Mouse (Mus musculus) macrophage (primary cell): ENCODE results near the gene Ctu1. TPM values are rescaled to one million over a fixed set of nuclear protein-coding genes. Genes with fewer than 3 reads are reported as not detected.
A peak's percentile ranks its signal among the peaks of the same experiment; 100 is the strongest.

Experiments used
- H3K27ac ChIP-seq: fragments of 350-480 bp; formaldehyde crosslinking; 2 replicates; pipeline ENCODE4 v1.9.0; 2021
- H3K36me3 ChIP-seq: fragments of 350-480 bp; formaldehyde crosslinking; 2 replicates; pipeline ENCODE4 v1.9.0; 2021; ENCODE audit errors: inconsistent target
- H3K4me3 ChIP-seq: fragments of 350-480 bp; formaldehyde crosslinking; 2 replicates; pipeline ENCODE4 v1.9.0; 2021; ENCODE audit errors: inconsistent target
- H3K79me2 ChIP-seq: fragments of 350-480 bp; formaldehyde crosslinking; 2 replicates; pipeline ENCODE4 v1.9.0; 2021; ENCODE audit errors: inconsistent target
- WGBS: methylation state at CpG from one replicate; pipeline ENCODE4 v1.1.7; 2026; ENCODE audit warnings: inconsistent platforms; ENCODE audit not compliant: missing documents; 5-methylcytosine and 5-hydroxymethylcytosine counted together
- polyA plus RNA-seq: library from polyadenylated mRNA; stranded (reverse); fragments of 250-400 nt; gene quantifications from 3 replicates; pipeline ENCODE4 v1.2.4, GENCODE M21; 2018; ENCODE audit warnings: inconsistent platforms
- total RNA-seq, 78 experiments: library from RNA; depleted of rRNA; stranded (reverse); fragments of 250-400 nt; gene quantifications; 1 replicate in 9 of 78; 2 replicates in 24 of 78; 3 replicates in 43 of 78; 4 replicates in 2 of 78; pipeline ENCODE4 v1.2.4; 2018; ENCODE audit warnings: inconsistent platforms in 56 of 78

The Ctu1 gene
- total RNA-seq (2018; cell fraction: chromatin; rRNA removed) = 10 to 100 TPM in 5 of 26 experiments, 1 to 10 TPM in 18, under 1 TPM in 3; 0.69 to 15.7 (median 6.6) TPM
- total RNA-seq (2018; cell fraction: cytosol; rRNA removed) = 10 to 100 TPM in 6 of 26 experiments, 1 to 10 TPM in 20; 3.2 to 16.3 (median 8.9) TPM
- 10 to 100 TPM in 11 of 26 experiments, 1 to 10 TPM in 15; 1.5 to 20.2 (median 9.3) TPM for total RNA-seq (2018; cell fraction: nucleus; rRNA removed)
- 2.6 to 6.7 TPM (median 4.7 TPM) in 3 replicates for polyA plus RNA-seq

DNA sequence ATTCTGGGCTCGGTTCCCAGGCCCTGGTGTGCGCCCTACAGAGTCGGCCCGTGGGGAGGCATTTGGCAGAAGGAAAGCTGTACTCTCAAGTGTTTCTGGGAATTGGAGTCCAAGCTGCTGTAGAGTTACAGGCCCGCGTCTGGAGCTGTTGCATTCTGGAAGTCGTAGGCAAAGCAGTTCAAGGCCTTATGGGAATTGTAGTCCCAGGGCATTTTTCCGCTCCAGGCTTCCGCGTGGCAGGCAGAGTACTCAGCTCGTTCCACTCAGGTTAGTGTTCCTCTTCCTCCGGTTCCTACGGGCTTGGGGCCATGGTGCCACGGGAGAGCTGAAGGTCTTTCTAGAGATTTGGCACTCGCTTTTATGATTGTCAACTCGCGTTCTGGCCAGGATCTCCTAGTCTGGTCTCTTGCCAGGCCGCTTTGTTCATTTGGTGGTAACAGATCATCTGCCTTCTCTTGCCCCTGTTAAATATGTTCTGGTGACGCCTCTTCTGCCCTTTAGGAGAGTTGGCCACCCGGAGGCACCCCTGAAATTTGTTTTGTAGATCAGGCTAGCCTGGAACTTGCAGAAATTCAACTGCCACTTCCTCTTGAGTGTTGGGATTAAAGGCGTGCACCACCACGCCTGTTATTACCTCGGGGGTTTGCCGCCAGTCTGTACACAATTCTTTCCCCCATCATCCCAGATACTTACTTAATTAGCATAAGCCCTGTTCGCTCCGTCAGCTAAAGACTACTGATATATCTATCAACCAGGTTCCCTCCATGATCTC lies at the start of gene Ctu1:
TSS of gene Ctu1 (plus strand) at position 208 of the 772 bp plus-strand sequence.
- Histone ChIP-seq H3K4me3 (peak within 1 kb of the TSS; percentile 86), H3K27ac (peak within 1 kb of the TSS; percentile 72), H3K36me3 (peaks cover 10% of the 10 kb centered on the region; the same call in 1 of the 2 replicates), H3K79me2 (peaks cover 26% of the 10 kb centered on the region; the same call in 1 of the 2 replicates)
- WGBS = under 1% methylated on average over 26 of the region's 26 CpGs

DNA sequence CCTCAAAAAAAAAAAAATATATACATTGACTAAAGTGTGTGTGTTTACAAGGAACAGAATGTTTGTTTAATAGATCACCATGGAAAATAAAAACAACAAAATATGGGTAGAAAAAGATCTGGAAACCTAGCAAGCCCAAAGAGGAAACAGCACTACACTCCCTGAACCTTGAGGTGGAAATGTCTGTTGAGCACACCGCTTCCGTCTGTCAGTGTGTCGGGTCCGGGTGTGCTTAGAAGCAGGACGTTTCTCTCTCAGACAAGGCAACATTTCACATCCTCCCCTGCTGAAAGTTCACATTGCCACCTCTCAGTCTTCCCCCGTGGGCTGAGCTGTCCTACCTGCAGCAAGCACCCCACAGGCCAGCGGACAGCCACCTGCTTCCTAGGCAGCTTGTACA lies 48.9 kb upstream of the Ctu1 start:
- H3K36me3 ChIP-seq = no peaks in the 10 kb centered on the region
- H3K4me3 ChIP-seq = no peak overlapping the region
- H3K27ac ChIP-seq = no peak overlapping the region
- 53% methylated on average over 7 of the region's 7 CpGs for WGBS
- no peaks in the 10 kb centered on the region for H3K79me2 ChIP-seq

DNA sequence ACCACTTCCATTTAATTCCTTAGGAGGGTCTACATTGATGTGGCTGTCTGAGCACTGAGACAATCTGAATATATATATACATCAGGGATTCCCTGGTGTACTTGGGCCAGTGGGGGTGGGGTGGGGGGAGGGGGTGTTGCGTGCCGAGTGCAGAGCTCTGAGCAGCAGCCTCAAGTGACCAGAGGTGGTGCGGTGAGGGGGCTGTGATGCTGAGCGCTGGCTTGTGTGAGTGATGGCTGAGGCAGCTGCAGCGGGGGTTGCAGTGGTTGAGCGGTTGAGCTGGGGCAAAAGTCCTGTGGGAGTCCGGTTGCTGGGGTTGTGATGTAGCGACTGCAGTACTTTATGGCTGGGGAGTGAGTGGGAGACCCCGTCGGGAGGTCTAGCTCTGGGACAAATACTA lies 48.0 kb upstream of the Ctu1 start:
- 63% methylated on average over 10 of the region's 10 CpGs for WGBS
- Histone ChIP-seq H3K36me3 (no peaks in the 10 kb centered on the region), H3K79me2 (no peaks in the 10 kb centered on the region), H3K27ac (no peak overlapping the region), H3K4me3 (no peak overlapping the region)

DNA sequence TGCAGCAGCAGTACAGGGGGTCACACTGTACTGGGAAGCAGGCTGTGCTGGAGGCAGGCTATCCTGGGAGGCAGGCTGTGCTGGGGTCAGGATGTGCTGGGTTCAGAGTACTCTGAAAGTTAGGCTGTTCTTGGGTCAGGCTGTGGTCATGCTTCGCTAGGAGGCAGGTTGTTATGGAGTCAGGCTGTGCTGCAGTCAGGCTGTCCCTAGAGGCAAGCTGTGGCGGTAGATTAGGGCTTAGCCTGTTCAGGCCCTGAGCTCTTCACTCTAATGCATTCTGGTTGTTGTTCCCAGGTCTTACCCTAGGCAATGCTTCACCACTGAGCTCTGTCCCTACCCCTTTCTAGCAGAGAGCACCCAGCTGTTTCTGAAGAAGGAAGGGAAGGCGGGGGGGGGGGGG lies 46.8 kb upstream of the Ctu1 start:
- no peaks in the 10 kb centered on the region for H3K79me2 ChIP-seq
- no peak overlapping the region for H3K27ac ChIP-seq
- H3K4me3 ChIP-seq = no peak overlapping the region
- WGBS = 94% methylated on average over 3 of the region's 3 CpGs
- no peaks in the 10 kb centered on the region for H3K36me3 ChIP-seq

DNA sequence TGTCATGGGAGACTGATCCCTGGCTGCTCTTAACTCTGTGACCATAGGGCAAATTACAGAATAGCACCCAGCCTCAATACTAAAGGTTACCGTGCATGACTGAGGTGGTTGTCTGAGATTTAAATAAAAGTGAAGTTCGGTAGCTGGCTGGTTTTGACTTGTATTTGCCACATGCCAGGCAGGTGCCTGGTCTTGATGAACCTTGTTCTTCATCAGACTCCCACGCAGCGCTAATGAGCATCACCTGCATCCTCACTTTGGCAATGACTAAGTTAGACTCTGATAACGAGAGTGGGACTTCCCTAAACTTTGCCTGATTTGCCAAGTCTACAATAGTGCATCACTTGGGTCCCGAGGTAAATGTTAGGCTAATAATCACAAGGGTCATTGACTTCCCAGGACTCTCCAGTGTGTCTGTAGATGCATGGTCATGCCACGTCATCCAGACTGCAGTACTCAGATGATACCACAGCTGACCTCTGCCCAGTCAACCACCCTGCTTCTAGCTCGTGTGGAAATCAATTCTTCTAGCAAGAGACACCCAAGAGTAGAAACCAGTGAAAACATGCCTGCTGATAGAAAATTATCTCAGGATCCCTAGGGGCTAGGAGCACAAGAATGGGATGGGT lies 45.9 kb upstream of the Ctu1 start:
- no peak overlapping the region for H3K27ac ChIP-seq
- 86% methylated on average over 8 of the region's 8 CpGs for WGBS
- H3K4me3 ChIP-seq = no peak overlapping the region
- no peaks in the 10 kb centered on the region for H3K36me3 ChIP-seq
- H3K79me2 ChIP-seq = no peaks in the 10 kb centered on the region

DNA sequence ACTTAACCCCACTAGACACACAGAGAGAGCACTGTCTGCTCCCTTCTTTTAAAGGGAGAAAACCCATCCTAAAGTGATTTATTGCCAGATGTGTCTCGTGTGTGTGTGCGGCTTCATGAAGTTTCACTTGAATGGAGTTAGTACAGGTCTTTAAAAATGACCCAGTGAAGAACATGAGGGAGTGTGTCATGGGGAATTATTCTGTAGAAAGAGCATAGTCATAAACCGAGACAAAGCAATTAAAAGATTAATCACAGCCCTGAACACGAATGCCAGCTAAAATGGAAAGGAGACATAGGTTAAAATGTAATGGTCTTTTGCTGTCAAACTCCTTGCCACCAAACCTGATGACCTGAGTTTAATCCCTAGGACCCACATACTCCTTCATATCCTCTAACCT lies 37.9 kb upstream of the Ctu1 start:
- H3K4me3 ChIP-seq = no peak overlapping the region
- no peak overlapping the region for H3K27ac ChIP-seq
- H3K36me3 ChIP-seq = no peaks in the 10 kb centered on the region
- 90% methylated on average over 4 of the region's 4 CpGs for WGBS
- no peaks in the 10 kb centered on the region for H3K79me2 ChIP-seq

DNA sequence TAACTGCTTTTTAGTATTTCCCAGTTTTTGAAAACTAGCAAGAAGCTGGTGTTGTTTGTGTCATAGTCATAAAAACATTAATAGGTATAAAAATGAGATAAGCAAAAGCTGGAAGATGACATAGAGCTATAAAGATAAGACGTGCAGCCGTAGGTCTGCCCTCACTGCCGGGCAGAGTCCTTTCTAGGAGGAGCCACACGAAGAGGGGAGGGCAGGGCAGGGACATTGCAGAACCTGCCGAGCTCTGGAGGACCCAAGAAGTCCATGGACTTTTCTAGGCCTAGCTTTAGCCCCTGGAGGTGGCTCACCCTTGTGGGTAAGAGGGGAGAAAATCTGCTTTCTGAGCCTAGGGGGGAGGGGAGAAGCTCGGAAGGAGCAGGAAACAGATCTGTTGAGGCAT lies 37.3 kb upstream of the Ctu1 start, which contains the start of gene Ceacam18:
TSS of gene Ceacam18 (plus strand) at position 208 of the 400 bp plus-strand sequence.
- no peaks in the 10 kb centered on the region for H3K79me2 ChIP-seq
- H3K4me3 ChIP-seq = no peak within 1 kb of the TSS
- WGBS = 86% methylated on average over 6 of the region's 6 CpGs
- no peak within 1 kb of the TSS for H3K27ac ChIP-seq
- no peaks in the 10 kb centered on the region for H3K36me3 ChIP-seq

DNA sequence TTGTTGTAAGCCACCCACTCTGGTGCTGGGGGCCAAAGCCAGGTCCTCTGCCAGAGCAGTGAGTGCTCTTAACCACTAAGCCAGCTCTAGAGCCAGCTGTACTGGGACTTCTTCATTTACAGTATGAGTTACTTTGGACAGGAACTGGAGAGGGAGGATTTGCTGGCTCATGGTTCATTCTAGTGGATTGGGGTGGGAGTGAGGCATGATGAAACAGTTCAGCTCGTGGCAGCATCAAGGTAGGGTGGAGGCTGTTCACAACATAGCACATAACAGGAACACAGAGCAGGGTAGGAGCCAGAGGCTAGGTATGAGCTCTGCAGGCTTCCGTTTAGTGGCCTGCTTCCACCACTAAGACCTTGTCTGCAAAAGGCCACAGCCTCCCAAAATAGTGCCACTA lies 35.6 kb upstream of the Ctu1 start:
- no peak overlapping the region for H3K4me3 ChIP-seq
- no peak overlapping the region for H3K27ac ChIP-seq
- no peaks in the 10 kb centered on the region for H3K79me2 ChIP-seq
- H3K36me3 ChIP-seq = no peaks in the 10 kb centered on the region
- 38% methylated on average over 2 of the region's 2 CpGs for WGBS

DNA sequence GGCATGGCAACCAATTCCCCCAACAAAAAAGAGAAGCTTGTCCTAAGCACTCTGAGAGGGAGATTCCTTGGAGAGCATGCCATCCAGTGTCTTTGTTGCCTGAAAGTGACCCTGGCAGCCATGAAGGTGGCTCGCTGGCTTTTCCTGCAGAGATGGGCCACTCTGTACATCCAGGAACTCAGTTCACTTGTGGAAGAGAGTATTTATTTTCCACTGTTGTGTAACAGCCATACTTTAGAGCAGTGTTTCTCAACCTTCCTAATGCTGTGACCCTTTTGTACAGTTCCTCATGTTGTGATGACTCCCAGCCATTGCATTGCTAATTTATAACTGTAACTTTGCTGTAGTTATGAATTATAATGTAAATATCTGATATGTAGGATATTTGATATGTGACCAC lies 34.7 kb upstream of the Ctu1 start:
- no peak overlapping the region for H3K4me3 ChIP-seq
- WGBS = 52% methylated on average over 1 of the region's 1 CpGs
- H3K79me2 ChIP-seq = no peaks in the 10 kb centered on the region
- no peak overlapping the region for H3K27ac ChIP-seq
- H3K36me3 ChIP-seq = no peaks in the 10 kb centered on the region

DNA sequence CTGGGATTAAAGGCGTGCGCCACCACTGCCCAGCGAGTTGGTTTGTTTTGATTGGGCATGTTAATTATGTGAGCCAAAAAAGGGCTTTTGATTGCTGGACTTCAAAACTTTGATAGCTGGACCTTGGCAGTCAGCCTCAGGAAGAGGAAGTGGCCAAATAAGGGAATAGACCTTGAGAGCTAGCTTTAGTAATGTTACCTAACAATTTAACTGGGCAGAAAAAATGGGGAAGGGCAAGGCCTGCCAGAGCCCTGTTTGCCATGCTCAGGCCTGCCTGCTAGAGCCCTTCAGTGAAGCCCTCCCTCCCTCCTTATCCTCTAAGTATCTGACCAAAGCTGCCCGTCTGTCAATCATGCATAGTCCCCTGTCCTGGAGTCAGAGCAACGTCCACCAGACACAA lies 29.2 kb upstream of the Ctu1 start:
- peak overlapping the region; percentile 60 for H3K27ac ChIP-seq

DNA sequence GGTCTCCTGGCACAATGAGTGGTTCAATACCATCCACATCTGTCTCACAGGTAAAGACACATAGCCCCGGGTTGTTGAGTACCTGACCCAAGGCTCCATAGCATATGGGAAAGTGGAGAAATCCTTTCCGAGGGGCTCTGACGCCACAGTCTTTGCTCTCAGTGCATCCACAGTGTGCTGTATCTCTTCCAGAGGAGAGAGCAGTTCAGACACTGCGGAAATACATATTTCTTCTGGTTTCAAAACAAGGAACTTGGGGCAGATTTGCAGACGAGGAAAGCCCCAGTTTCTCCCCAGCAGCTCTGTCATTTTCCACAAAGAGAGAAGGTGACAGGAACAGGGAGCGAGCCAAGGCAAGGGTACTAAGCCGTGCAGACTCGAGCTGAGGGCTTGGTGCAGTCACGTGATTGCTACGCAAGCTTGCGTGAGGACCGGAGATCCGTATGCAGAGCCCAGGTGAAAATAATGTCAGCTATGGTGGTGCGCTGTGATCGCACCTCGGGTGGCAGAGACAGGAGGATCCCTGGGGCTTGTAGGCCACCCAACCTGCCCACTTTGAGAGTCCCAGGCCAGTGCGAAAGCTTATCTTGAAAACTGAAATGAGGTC lies 28.7 kb upstream of the Ctu1 start:
- H3K4me3 ChIP-seq = no peak overlapping the region
- WGBS = 53% methylated on average over 15 of the region's 17 CpGs
- peak overlapping the region; percentile 60 for H3K27ac ChIP-seq
- H3K79me2 ChIP-seq = no peaks in the 10 kb centered on the region
- no peaks in the 10 kb centered on the region for H3K36me3 ChIP-seq

More for the DNA sequence above, 29.2 kb upstream of the Ctu1 start:
- no peaks in the 10 kb centered on the region for H3K36me3 ChIP-seq
- H3K4me3 ChIP-seq = no peak overlapping the region
- 59% methylated on average over 5 of the region's 5 CpGs for WGBS
- no peaks in the 10 kb centered on the region for H3K79me2 ChIP-seq

DNA sequence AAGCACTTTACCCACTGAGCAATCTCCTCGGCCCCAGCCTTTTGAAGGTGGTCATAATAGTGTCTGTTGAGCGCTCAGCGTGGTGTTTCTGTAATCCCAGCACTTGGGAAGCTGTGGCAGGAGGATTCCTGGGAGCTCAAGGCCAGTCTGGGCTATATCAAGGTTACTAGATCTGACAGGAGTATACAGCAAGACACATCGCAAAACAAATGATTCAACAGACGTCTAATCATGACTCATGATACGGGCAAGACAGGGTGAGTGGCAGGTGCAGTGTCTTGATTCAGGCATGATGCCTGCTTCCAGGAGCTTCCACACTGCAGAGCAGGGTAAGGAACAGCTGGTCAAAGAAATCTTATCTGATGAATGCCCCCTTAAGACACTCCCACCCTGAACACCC lies 19.1 kb upstream of the Ctu1 start:
- Histone ChIP-seq H3K79me2 (no peaks in the 10 kb centered on the region), H3K27ac (no peak overlapping the region), H3K36me3 (no peaks in the 10 kb centered on the region), H3K4me3 (no peak overlapping the region)
- WGBS = 89% methylated on average over 6 of the region's 6 CpGs

DNA sequence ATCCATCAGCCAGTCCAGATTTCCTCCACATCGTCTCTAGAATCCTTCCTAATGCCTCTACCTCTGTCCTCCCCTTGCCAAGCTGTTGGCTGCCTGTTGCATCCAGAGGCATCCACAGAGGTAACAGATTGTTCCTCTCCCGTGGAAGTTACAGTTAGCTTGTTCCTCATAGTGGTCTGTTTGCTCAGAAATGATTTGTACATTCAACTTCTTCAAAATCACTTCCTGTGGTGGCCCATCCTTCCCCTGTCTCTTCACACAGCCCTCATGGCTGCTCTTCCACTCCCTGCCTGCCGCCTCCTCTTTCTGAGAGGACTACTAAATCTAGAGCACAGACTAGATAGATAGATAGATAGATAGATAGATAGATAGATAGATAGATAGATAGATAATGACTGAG lies 17.3 kb upstream of the Ctu1 start:
- H3K36me3 ChIP-seq = no peaks in the 10 kb centered on the region
- H3K79me2 ChIP-seq = no peaks in the 10 kb centered on the region
- 0% methylated on average over 3 of the region's 3 CpGs for WGBS
- H3K4me3 ChIP-seq = no peak overlapping the region
- peak overlapping the region; percentile 27; the same call in 1 of the 2 replicates for H3K27ac ChIP-seq

DNA sequence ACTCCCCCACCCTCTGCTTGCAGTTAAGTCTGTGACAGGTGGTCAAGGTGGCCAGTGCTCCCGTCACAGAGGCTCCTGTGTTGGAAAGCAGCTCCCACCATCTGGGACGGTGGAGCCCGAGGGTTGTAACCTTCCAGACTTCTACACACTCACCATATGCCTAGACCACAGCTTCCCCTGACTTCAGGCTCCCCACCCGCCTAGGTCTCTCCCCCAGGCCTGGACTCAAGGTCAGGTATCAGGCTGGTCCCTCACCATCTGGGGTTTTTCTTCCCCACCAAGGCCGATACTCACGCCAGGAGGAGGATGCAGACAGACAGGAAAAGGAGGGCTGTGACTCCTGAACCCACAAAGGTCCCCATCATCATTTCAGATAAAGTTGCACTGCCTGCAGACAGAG lies 15.6 kb upstream of the Ctu1 start:
- 55% methylated on average over 6 of the region's 6 CpGs for WGBS
- Histone ChIP-seq H3K36me3 (no peaks in the 10 kb centered on the region), H3K4me3 (no peak overlapping the region), H3K27ac (no peak overlapping the region), H3K79me2 (no peaks in the 10 kb centered on the region)

DNA sequence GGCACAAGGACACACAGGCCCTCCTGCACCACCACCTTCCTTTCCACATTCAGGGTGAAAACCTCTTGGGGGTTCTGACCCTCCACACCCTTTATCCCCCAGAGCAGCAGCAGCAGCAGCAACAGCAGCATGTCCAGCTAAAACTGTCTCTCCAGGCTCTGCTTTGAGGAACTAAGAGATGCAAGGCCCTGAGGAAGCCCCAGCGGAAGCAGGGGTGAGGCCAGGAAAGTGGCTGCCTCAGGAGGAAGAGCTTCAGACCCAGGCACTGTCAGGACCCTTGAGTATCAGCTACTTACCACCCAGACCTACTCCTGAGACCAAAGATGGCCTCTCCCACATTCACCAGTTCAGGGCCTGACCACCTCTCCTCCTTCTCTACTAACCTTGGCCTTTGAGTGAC lies 11.8 kb upstream of the Ctu1 start, which contains the start of gene Siglece:
TSS of gene Siglece (minus strand) at position 160 of the 400 bp plus-strand sequence.
- Histone ChIP-seq H3K36me3 (no peaks in the 10 kb centered on the region), H3K27ac (peak within 1 kb of the TSS; percentile 58), H3K79me2 (no peaks in the 10 kb centered on the region), H3K4me3 (no peak within 1 kb of the TSS)
- WGBS = 36% methylated on average over 1 of the region's 1 CpGs
